Mouse (Mus musculus) embryonic facial prominence, embryonic 11.5 days (tissue): ENCODE data around the gene Ptdss2. TPM values are rescaled to one million over a fixed set of nuclear protein-coding genes. Genes with fewer than 3 reads are reported as not detected.

ENCODE experiments used
- ATAC-seq: fragments of 200-750 bp; cut with Nextera tagmentation; replicated peaks from 2 replicates; pipeline ENCODE4 v1.8.0; 2017; ENCODE audit warnings: low read depth; ENCODE audit not compliant: insufficient number of reproducible peaks, low FRiP score, low TSS enrichment
- DNase-seq: peaks from one replicate; pipeline ENCODE4 v3.0.0-alpha.2; 2015; ENCODE audit warnings: low spot score
- H3K27ac ChIP-seq: fragments of 300-500 bp; sonication (generic); replicated peaks from 2 replicates; pipeline ENCODE4 v1.5.1; 2014; ENCODE audit warnings: mild to moderate bottlenecking, low read depth, low read length, control low read depth
- H3K27me3 ChIP-seq: fragments of 300-500 bp; sonication (generic); 2 replicates; pipeline ENCODE4 v1.6.1; 2014; ENCODE audit warnings: mild to moderate bottlenecking, low read length, moderate library complexity, mixed read lengths; ENCODE audit not compliant: control insufficient read depth, insufficient read depth
- H3K36me3 ChIP-seq: fragments of 300-500 bp; sonication (generic); replicated peaks from 2 replicates; pipeline ENCODE4 v1.6.1; 2014; ENCODE audit warnings: low read depth, mild to moderate bottlenecking, low read length, moderate library complexity, mixed read lengths; ENCODE audit not compliant: control insufficient read depth, insufficient read depth
- H3K4me1 ChIP-seq: fragments of 300-500 bp; sonication (generic); 2 replicates; pipeline ENCODE4 v1.6.1; 2014; ENCODE audit warnings: low read length, mixed read lengths; ENCODE audit not compliant: control insufficient read depth, insufficient read depth
- H3K4me2 ChIP-seq: fragments of 300-500 bp; sonication (generic); 2 replicates; pipeline ENCODE4 v1.6.1; 2014; ENCODE audit warnings: low read depth, mild to moderate bottlenecking, control low read depth, low read length, moderate library complexity
- H3K4me3 ChIP-seq: fragments of 300-500 bp; sonication (generic); 2 replicates; pipeline ENCODE4 v1.5.1; 2014; ENCODE audit warnings: low read depth, low read length, control low read depth
- H3K9ac ChIP-seq: fragments of 300-500 bp; sonication (generic); replicated peaks from 2 replicates; pipeline ENCODE4 v1.6.1; 2014; ENCODE audit warnings: mild to moderate bottlenecking, control low read depth, low read length
- H3K9me3 ChIP-seq: fragments of 300-500 bp; sonication (generic); replicated peaks from 2 replicates; pipeline ENCODE4 v1.6.1; 2016; ENCODE audit warnings: mild to moderate bottlenecking, low read length, inconsistent platforms, mixed read lengths; ENCODE audit not compliant: control insufficient read depth
- WGBS: fragments of 180-500 bp; shearing (Covaris S2); extraction: QIAGEN DNeasy Blood & Tissue Kit; methylation state at CpG from one replicate; pipeline ENCODE4 v1.1.7; 2014; 5-methylcytosine and 5-hydroxymethylcytosine counted together
- polyA plus RNA-seq: library from polyadenylated mRNA; unstranded; fragments of >200 nt; fragmentation: Nextera tagmentation; extraction: Ambion mirVana; gene quantifications from 2 replicates; pipeline ENCODE4 v1.2.1, GENCODE M21; 2014

Gene Ptdss2
- polyA plus RNA-seq, 1 experiment from 2014 or later, result 69.6 TPM

GRCm38 (mm10) chr7:141131024-141131820 is 9.0 kb downstream of the Ptdss2 start:
- Histone ChIP-seq H3K4me1 (peaks cover 4% of the 10 kb centered on the region), H3K27me3 (no peaks in the 10 kb centered on the region), H3K9me3 (no peaks in the 10 kb centered on the region), H3K9ac (peak overlapping the region; percentile 71), H3K27ac (no peak overlapping the region), H3K4me3 (peak overlapping the region; percentile 66), H3K4me2 (peak overlapping the region; percentile 75), H3K36me3 (no peaks in the 10 kb centered on the region)
- peak; percentile 98 for DNase-seq
- peak; percentile 94 for ATAC-seq
- under 1% methylated on average over 59 of the region's 59 CpGs for WGBS

DNA sequence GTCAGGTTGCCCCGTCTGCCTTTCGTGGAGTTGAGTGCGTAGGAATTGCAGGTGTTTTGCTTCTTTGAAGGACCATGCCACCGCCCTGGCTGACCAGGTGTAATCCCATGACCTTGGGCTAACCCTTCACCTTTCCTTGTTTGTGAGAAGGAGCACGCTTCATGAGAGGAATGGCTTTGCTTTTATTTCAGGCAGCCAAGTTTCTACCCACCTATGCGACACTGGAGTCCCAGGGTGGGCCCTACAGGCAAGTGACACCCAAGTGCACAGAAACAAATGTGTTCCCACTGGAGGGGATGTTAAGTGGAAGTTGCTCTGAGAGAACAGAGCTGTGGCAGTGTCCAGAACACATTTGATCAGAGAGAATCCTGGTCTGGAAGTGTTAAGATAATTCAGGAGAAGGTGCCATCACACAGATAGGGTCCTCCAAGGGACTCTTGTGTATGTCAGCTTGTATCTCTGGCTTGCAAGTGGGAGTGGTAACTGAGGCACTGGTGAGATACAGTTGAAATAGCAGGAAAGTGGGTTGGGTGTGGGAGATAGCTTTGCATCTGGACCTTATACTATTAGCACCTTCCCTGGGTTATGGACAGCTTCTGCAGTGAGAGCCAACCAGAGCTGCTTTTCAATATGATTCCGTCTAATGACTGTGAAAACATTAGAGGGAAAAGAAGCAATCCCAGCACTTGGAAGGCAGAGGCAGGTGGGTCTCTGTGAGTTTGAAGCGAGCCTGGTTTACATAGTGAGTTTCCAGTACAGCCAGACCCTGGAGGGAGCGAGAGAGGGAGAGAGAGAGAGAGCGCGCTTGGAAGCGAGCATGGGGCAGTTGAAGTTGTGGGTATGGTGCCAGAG is 9.9 kb downstream of the Ptdss2 start:
- no peak for DNase-seq
- H3K27ac ChIP-seq, result no peak overlapping the region
- no peak for ATAC-seq

DNA sequence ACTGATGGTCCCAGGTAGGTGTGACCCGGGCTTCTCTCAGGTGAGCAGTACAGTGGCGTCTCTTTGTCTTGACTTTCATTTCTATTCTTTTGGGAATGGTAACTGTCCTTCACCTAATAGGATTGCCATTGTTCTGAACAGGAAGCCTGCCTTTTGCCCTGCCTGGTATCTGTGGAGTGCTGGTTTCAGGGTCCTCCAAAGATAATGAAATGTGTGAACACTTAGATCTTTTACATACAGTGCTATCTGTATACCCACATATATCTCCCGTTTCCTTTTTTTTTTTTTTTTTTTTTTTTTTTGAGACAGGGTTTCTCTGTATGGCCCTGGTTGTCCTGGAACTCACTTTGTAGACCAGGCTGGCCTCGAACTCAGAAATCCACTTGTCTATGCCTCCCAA is 19.1 kb downstream of the Ptdss2 start:
- Histone ChIP-seq H3K27me3 (no peaks in the 10 kb centered on the region), H3K4me3 (no peak overlapping the region), H3K36me3 (peaks cover 2% of the 10 kb centered on the region), H3K9ac (no peak overlapping the region), H3K4me1 (no peaks in the 10 kb centered on the region), H3K9me3 (no peaks in the 10 kb centered on the region), H3K27ac (no peak overlapping the region), H3K4me2 (no peak overlapping the region)
- WGBS, result 94% methylated on average over 4 of the region's 4 CpGs
- ATAC-seq (no peak), DNase-seq (no peak)

More for the DNA sequence above, 9.9 kb downstream of the Ptdss2 start:
- WGBS, result 58% methylated on average over 12 of the region's 12 CpGs
- Histone ChIP-seq H3K9me3 (no peaks in the 10 kb centered on the region), H3K4me1 (peaks cover 4% of the 10 kb centered on the region), H3K27me3 (no peaks in the 10 kb centered on the region), H3K9ac (peak overlapping the region; percentile 71), H3K36me3 (no peaks in the 10 kb centered on the region; the same call in 1 of the 2 replicates), H3K4me3 (peak overlapping the region; percentile 66), H3K4me2 (peak overlapping the region; percentile 75)

GRCm38 (mm10) chr7:141143112-141143511 is 20.9 kb downstream of the Ptdss2 start:
- peak; percentile 26 for DNase-seq
- H3K36me3 ChIP-seq, result peaks cover 2% of the 10 kb centered on the region; the same call in 1 of the 2 replicates
- no peak overlapping the region for H3K9ac ChIP-seq

GRCm38 (mm10) chr7:141143861-141144260 is 21.7 kb downstream of the Ptdss2 start:
- WGBS, result 88% methylated on average over 2 of the region's 2 CpGs
- H3K27me3 ChIP-seq, result no peaks in the 10 kb centered on the region
- H3K4me1 ChIP-seq, result no peaks in the 10 kb centered on the region
- H3K27ac ChIP-seq, result no peak overlapping the region
- H3K4me3 ChIP-seq, result no peak overlapping the region
- no peak overlapping the region for H3K4me2 ChIP-seq
- no peaks in the 10 kb centered on the region; the same call in 1 of the 2 replicates for H3K36me3 ChIP-seq
- ATAC-seq, result no peak
- DNase-seq, result no peak
- no peaks in the 10 kb centered on the region for H3K9me3 ChIP-seq
- no peak overlapping the region for H3K9ac ChIP-seq

More at GRCm38 (mm10) chr7:141143112-141143511, 20.9 kb downstream of the Ptdss2 start:
- H3K27ac ChIP-seq, result no peak overlapping the region
- H3K4me2 ChIP-seq, result no peak overlapping the region
- no peaks in the 10 kb centered on the region for H3K9me3 ChIP-seq
- ATAC-seq, result no peak
- no peaks in the 10 kb centered on the region for H3K4me1 ChIP-seq
- WGBS, result 62% methylated on average over 5 of the region's 5 CpGs
- H3K27me3 ChIP-seq, result no peaks in the 10 kb centered on the region
- H3K4me3 ChIP-seq, result no peak overlapping the region

- H3K9me3 ChIP-seq, result no peaks in the 10 kb centered on the region
- H3K27me3 ChIP-seq, result no peaks in the 10 kb centered on the region
- H3K36me3 ChIP-seq, result no peaks in the 10 kb centered on the region; the same call in 1 of the 2 replicates
- WGBS, result 90% methylated on average over 3 of the region's 3 CpGs
- no peak overlapping the region for H3K4me2 ChIP-seq
- ATAC-seq (no peak), DNase-seq (no peak)
- H3K4me3 ChIP-seq, result no peak overlapping the region
- H3K4me1 ChIP-seq, result no peaks in the 10 kb centered on the region
- H3K27ac ChIP-seq, result no peak overlapping the region
- H3K9ac ChIP-seq, result no peak overlapping the region
These were observed 22.5 kb downstream of the Ptdss2 start for GRCm38 (mm10) chr7:141144650-141145049.

DNA sequence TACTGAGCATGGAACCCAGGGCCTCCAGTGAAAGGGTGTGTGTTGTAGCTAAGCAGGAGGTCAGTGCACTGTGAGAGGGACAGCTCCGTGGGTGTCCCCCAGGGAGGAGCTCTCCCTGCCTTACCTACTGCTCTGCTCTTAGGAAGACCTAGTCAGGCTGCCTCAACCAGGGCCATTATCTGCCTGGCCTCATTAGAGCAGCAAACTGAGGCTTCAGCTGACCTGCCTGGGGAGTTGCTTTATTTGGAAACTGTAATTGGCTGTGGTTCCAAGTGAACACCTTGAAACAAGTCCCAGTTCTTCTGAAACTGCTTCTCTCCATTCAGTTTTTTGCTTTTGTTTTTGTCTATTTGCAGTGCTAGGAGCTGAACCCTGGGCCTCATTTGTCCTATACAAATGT is 23.2 kb downstream of the Ptdss2 start:
- no peak overlapping the region for H3K4me2 ChIP-seq
- H3K36me3 ChIP-seq, result no peaks in the 10 kb centered on the region; the same call in 1 of the 2 replicates
- DNase-seq (no peak), ATAC-seq (no peak)
- H3K9ac ChIP-seq, result no peak overlapping the region
- H3K27me3 ChIP-seq, result no peaks in the 10 kb centered on the region
- no peaks in the 10 kb centered on the region for H3K4me1 ChIP-seq
- H3K9me3 ChIP-seq, result no peaks in the 10 kb centered on the region
- H3K4me3 ChIP-seq, result no peak overlapping the region
- 63% methylated on average over 1 of the region's 1 CpGs for WGBS
- H3K27ac ChIP-seq, result no peak overlapping the region
